Mouse (Mus musculus) liver, embryonic 12.5 days (tissue): ENCODE results near the gene Ssh2. TPM values are rescaled to one million over a fixed set of nuclear protein-coding genes. Genes with fewer than 3 reads are reported as not detected.

Experiments
- ATAC-seq: fragments of 200-750 bp; cut with Nextera tagmentation; 2 replicates; pipeline ENCODE4 v1.8.0; 2017; ENCODE audit warnings: moderate number of reproducible peaks, mild to moderate bottlenecking, moderate library complexity
- H3K27ac ChIP-seq: fragments of 300-500 bp; sonication (generic); 2 replicates; pipeline ENCODE4 v1.5.1; 2016; ENCODE audit warnings: mild to moderate bottlenecking
- H3K27me3 ChIP-seq: fragments of 300-500 bp; sonication (generic); replicated peaks from 2 replicates; pipeline ENCODE4 v1.6.1; 2016; ENCODE audit warnings: mild to moderate bottlenecking, moderate library complexity
- H3K36me3 ChIP-seq: fragments of 300-500 bp; sonication (generic); 2 replicates; pipeline ENCODE4 v1.6.1; 2016; ENCODE audit warnings: mild to moderate bottlenecking, moderate library complexity
- H3K4me1 ChIP-seq: fragments of 300-500 bp; sonication (generic); 2 replicates; pipeline ENCODE4 v1.6.1; 2016
- H3K4me2 ChIP-seq: fragments of 300-500 bp; sonication (generic); 2 replicates; pipeline ENCODE4 v1.6.1; 2016; ENCODE audit warnings: mild to moderate bottlenecking, moderate library complexity
- H3K4me3 ChIP-seq: fragments of 300-500 bp; sonication (generic); 2 replicates; pipeline ENCODE4 v1.5.1; 2016; ENCODE audit warnings: mild to moderate bottlenecking, moderate library complexity
- H3K9ac ChIP-seq: fragments of 300-500 bp; sonication (generic); 2 replicates; pipeline ENCODE4 v1.6.1; 2016; ENCODE audit warnings: mild to moderate bottlenecking, moderate library complexity
- H3K9me3 ChIP-seq: fragments of 300-500 bp; sonication (generic); replicated peaks from 2 replicates; pipeline ENCODE4 v1.6.1; 2016; ENCODE audit warnings: mild to moderate bottlenecking, moderate library complexity
- WGBS: fragments of 180-500 bp; shearing (Covaris S2); methylation state at CpG from one replicate; pipeline ENCODE4 v1.1.7; 2016; ENCODE audit not compliant: insufficient replicate concordance; 5-methylcytosine and 5-hydroxymethylcytosine counted together
- polyA plus RNA-seq: library from polyadenylated mRNA; unstranded; fragments of >200 nt; fragmentation: Nextera tagmentation; extraction: Ambion mirVana; gene quantifications from 2 replicates; pipeline ENCODE4 v1.2.1, GENCODE M21; 2016

Gene Ssh2
- polyA plus RNA-seq, 1 experiment from 2014 or later: 6.8 TPM

DNA sequence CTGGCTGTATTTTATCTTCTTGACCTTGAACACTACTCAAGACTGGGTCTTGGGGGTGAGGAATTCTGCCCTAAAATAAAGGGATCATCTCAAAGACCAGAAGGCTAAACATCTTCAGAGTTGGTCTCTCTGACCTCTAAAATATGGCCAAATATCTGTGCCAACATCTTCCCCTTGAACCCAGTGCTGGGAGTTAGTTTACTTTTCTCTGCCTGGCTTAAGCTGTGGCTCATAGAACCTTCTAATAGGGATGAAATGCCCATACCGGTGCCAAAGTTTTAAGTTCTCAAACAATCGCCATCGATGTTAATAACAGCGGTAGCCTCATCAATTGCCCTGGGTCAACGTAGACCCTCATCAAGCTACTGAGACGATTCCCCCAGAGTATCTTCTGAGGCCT, 245.8 kb downstream of the Ssh2 start:
- ATAC-seq: no peak
- H3K4me2 ChIP-seq: peak overlapping the region; percentile 88
- WGBS: 6% methylated on average over 6 of the region's 6 CpGs
- H3K9ac ChIP-seq: peak overlapping the region; percentile 43
- H3K4me1 ChIP-seq: peaks cover 16% of the 10 kb centered on the region
- H3K9me3 ChIP-seq: no peaks in the 10 kb centered on the region
- H3K36me3 ChIP-seq: 0 out of 2 replicates have a peak, but pooled peaks cover 1% of the 10 kb centered on the region
- H3K27me3 ChIP-seq: peaks cover 74% of the 10 kb centered on the region
- H3K27ac ChIP-seq: no peak overlapping the region
- peak overlapping the region; percentile 59 for H3K4me3 ChIP-seq

DNA sequence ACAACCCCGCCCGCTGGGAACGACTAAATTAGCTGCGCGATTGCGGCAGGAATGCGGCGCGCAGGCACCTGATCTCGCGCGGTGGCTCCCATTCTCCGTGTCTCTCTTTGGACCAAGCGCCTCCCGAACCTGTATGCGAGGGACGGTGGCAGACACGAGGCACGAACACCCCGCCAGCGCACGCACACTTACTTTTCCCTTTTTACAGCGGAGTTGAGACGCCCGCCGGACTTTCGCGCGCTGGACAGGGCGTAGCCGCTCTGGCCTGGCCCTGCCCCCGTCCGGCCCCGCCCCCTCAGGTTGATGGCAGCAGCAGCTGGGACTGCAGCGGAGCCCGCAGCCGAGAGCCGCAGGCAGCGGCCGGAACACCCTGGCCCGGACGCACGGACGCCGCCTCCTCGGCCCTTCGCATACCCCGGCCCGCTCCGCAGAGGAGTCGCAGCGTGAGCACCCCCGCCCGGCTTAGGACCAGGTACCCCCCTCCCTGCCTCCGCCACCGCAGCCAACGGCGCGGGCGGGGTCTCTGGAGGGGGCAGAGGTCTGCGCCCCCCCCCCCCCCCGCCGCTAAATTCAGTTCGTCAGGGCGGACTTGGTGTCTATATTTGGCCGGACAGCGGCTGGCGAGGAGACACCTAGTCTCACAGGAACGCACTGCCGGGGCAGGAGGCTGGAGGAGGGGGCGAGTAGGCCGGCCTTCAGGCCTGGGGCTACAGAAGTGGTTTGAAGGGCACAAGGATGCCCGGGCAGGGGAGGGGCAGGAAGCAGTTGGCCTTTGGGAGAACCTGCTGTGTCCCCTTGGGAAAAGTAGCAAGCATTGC, 246.4 kb downstream of the Ssh2 start, which contains the start of gene Coro6:
Gene Coro6 (plus strand): TSS at position 129 of the 818 bp plus-strand sequence.
- peaks cover 80% of the 10 kb centered on the region for H3K27me3 ChIP-seq

DNA sequence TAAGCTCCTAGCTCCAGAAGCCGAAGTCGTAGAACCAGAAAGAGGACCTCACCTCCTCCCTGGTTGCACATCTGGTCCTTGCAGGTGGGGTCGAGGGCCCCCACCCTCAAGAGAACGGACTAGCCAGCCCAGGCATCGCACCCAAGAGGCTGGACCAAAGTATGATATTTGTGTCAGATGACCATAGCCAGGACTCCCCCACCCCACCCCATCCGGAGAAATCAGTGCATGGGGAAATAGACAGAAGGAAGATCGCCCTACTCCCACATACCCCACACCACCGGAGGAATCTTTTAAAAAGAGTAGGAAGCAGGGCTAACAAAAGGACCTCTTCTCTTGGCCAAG, 247.0 kb downstream of the Ssh2 start:
- Histone ChIP-seq H3K4me1 (peaks cover 28% of the 10 kb centered on the region), H3K9ac (no peak overlapping the region), H3K4me3 (peak overlapping the region; percentile 59), H3K4me2 (peak overlapping the region; percentile 88), H3K9me3 (no peaks in the 10 kb centered on the region), H3K36me3 (no peaks in the 10 kb centered on the region), H3K27ac (no peak overlapping the region), H3K27me3 (peaks cover 86% of the 10 kb centered on the region)
- ATAC-seq: no peak
- WGBS: 39% methylated on average over 8 of the region's 8 CpGs

More for the DNA sequence above, 246.4 kb downstream of the Ssh2 start, which contains the start of gene Coro6:
- whole genome bisulfite sequencing: 1% methylated on average over 71 of the region's 73 CpGs
- H3K9me3 ChIP-seq: no peaks in the 10 kb centered on the region
- H3K9ac ChIP-seq: peak within 1 kb of the TSS; percentile 43
- H3K4me1 ChIP-seq: peaks cover 22% of the 10 kb centered on the region
- ATAC-seq: no peak
- H3K27ac ChIP-seq: no peak within 1 kb of the TSS
- H3K36me3 ChIP-seq: no peaks in the 10 kb centered on the region
- H3K4me3 ChIP-seq: peak within 1 kb of the TSS; percentile 59
- H3K4me2 ChIP-seq: peak within 1 kb of the TSS; percentile 88

DNA sequence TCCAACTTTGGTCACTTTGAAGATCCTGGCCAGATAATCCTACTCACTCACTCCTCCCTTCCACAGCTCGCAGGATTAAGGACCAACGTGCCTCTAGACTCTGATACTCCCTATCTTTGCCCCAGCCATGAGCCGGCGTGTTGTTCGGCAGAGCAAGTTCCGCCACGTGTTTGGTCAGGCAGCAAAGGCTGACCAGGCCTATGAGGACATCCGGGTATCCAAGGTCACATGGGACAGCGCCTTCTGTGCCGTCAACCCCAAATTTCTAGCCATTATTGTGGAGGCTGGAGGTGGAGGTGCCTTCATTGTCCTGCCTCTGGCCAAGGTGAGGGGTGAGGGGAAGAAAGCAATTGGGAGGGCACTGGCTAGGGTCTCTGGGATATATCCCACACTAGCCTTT, 247.7 kb downstream of the Ssh2 start:
- Histone ChIP-seq H3K36me3 (no peaks in the 10 kb centered on the region), H3K9ac (no peak overlapping the region), H3K27me3 (peaks cover 93% of the 10 kb centered on the region), H3K4me1 (peaks cover 28% of the 10 kb centered on the region), H3K4me2 (no peak overlapping the region), H3K9me3 (no peaks in the 10 kb centered on the region), H3K27ac (no peak overlapping the region), H3K4me3 (no peak overlapping the region)
- WGBS: 54% methylated on average over 10 of the region's 10 CpGs
- ATAC-seq: no peak

DNA sequence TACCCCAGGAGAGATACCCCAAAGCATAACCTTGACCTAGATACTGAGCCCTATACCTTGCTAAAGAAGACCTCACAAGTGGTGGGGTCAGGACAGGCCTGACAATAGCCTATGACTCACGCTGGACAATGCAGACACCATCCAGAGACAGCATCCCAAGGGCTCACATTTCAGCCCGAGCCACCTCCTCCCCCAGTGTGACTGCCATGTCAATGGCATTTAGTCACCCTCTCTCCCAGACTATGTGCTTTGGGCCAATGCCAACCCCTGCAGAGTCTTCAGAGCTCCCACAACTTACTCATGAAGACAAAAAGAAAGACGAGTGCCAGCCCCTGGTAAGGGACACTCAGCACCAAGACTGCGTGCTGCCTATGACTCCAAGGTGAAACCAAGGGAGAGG, 248.6 kb downstream of the Ssh2 start:
- H3K36me3 ChIP-seq: no peaks in the 10 kb centered on the region
- no peak overlapping the region for H3K27ac ChIP-seq
- H3K9ac ChIP-seq: no peak overlapping the region
- peaks cover 96% of the 10 kb centered on the region for H3K27me3 ChIP-seq
- no peak for ATAC-seq
- H3K4me2 ChIP-seq: no peak overlapping the region
- peaks cover 28% of the 10 kb centered on the region for H3K4me1 ChIP-seq
- WGBS: 48% methylated on average over 4 of the region's 4 CpGs
- no peak overlapping the region for H3K4me3 ChIP-seq
- H3K9me3 ChIP-seq: no peaks in the 10 kb centered on the region

DNA sequence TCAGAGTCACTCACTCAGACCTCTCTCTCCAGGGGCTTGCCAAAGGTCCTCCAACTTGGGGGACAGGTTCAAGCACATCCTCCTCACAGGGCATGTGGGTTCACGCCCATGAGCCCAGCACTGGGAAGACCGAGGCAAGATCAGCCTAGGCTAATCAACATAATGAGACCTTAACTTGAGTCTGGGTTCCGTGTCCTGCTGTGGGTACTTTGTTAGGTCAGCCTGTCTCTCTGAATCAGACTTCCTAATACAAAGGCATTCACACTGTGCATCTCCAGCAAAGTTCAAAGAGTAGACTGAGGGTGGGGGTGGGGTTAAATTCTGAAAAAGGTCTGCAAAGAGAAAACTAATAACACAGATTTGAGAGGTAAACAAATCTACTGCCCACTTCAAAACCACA, 249.0 kb downstream of the Ssh2 start:
- WGBS: 58% methylated on average over 3 of the region's 3 CpGs
- H3K4me3 ChIP-seq: no peak overlapping the region
- no peaks in the 10 kb centered on the region for H3K36me3 ChIP-seq
- H3K27ac ChIP-seq: no peak overlapping the region
- no peak overlapping the region for H3K4me2 ChIP-seq
- no peak overlapping the region for H3K9ac ChIP-seq
- H3K9me3 ChIP-seq: no peaks in the 10 kb centered on the region
- H3K4me1 ChIP-seq: peaks cover 28% of the 10 kb centered on the region
- peaks cover 93% of the 10 kb centered on the region for H3K27me3 ChIP-seq
- ATAC-seq: no peak

DNA sequence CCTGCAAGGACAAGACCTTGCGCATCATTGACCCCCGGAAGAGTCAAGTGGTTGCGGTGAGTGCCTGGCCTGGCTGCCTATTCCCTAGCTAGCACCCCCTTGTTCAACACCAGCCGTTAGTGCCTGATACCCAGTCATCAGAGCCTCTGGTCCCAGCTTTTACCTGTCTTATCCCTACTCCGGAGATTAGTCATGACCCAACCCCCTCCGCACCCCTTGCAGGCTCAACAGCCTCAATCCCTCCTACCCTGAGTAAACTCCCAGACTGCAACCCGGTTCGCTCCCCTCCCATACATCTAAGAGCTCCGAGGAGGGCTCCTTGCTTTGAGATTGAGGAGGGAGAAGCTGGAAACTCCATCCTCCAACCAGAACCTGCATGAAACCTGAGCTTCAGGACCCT, 250.5 kb downstream of the Ssh2 start:
- Histone ChIP-seq H3K4me2 (peak overlapping the region; percentile 54), H3K9me3 (no peaks in the 10 kb centered on the region), H3K27ac (no peak overlapping the region), H3K9ac (no peak overlapping the region), H3K27me3 (peaks cover 79% of the 10 kb centered on the region), H3K4me3 (no peak overlapping the region), H3K4me1 (peaks cover 28% of the 10 kb centered on the region), H3K36me3 (peaks cover 5% of the 10 kb centered on the region; the same call in 1 of the 2 replicates)
- 33% methylated on average over 9 of the region's 9 CpGs for WGBS
- ATAC-seq: no peak

DNA sequence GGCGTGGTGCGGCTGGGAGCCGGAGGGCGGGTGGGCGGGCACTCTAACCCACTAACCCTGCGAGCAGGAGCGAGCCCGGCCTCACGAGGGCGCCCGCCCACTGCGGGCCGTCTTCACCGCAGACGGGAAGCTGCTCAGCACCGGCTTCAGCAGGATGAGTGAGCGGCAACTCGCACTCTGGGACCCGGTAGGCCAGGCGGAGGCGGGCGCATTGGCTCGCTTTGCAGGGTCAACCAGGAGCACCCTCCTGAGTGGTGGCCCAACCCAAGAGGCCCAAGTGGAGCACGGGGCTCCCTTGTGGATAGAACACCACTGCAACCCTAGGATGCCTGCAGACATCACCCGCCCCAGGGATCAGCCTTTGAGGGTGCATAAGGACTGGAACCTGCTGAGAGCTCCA, 251.1 kb downstream of the Ssh2 start:
- 4% methylated on average over 25 of the region's 25 CpGs for WGBS
- no peak overlapping the region for H3K27ac ChIP-seq
- H3K4me3 ChIP-seq: peak overlapping the region; percentile 20; the same call in 1 of the 2 replicates
- H3K36me3 ChIP-seq: peaks cover 8% of the 10 kb centered on the region; the same call in 1 of the 2 replicates
- peaks cover 23% of the 10 kb centered on the region for H3K4me1 ChIP-seq
- peaks cover 73% of the 10 kb centered on the region for H3K27me3 ChIP-seq
- H3K4me2 ChIP-seq: peak overlapping the region; percentile 54
- ATAC-seq: peak; percentile 53
- H3K9ac ChIP-seq: no peak overlapping the region
- H3K9me3 ChIP-seq: no peaks in the 10 kb centered on the region

DNA sequence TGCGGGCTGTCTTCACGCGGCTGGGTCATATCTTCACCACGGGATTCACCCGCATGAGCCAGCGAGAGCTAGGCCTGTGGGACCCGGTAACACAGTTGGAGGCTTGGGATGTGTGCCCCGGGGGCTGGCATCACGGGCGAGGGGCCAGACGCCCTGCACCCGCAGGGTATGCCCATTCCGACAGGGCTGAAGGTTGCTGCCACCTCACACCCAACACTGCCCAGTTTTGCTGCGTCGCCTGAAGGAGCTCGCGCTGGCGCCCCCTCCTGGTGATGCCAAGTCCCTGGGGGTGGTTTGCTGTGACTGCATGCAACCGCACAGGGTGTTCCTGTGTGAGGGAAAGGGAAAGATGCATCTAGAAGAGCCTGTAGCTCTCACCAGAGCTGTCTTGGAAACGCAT, 251.7 kb downstream of the Ssh2 start:
- H3K4me1 ChIP-seq: peaks cover 17% of the 10 kb centered on the region
- no peak overlapping the region for H3K27ac ChIP-seq
- H3K4me2 ChIP-seq: peak overlapping the region; percentile 54
- no peak for ATAC-seq
- H3K27me3 ChIP-seq: peaks cover 67% of the 10 kb centered on the region
- peak overlapping the region; percentile 20; the same call in 1 of the 2 replicates for H3K4me3 ChIP-seq
- H3K36me3 ChIP-seq: peaks cover 14% of the 10 kb centered on the region; the same call in 1 of the 2 replicates
- WGBS: 12% methylated on average over 20 of the region's 20 CpGs
- no peak overlapping the region for H3K9ac ChIP-seq
- no peaks in the 10 kb centered on the region for H3K9me3 ChIP-seq

DNA sequence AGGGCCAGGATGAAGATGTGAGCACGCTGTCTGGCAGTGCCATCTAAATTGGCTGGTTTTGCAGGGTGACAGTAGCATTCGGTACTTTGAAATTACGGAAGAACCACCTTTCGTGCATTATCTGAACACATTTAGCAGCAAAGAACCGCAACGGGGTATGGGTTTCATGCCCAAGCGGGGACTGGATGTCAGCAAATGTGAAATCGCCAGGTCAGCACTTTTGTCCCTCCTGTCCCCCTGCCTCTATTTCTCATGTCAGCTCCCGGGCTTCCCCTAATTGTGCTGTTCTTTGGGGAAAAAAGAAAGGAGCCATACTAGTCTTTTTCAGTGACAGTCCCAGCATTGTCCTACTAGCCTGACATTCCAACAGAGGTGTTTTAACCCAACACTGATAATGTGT, 252.3 kb downstream of the Ssh2 start:
- Histone ChIP-seq H3K27ac (no peak overlapping the region), H3K4me1 (peaks cover 14% of the 10 kb centered on the region), H3K36me3 (peaks cover 20% of the 10 kb centered on the region; the same call in 1 of the 2 replicates), H3K9me3 (no peaks in the 10 kb centered on the region), H3K4me3 (no peak overlapping the region), H3K27me3 (peaks cover 61% of the 10 kb centered on the region), H3K9ac (no peak overlapping the region), H3K4me2 (no peak overlapping the region)
- WGBS: 75% methylated on average over 9 of the region's 9 CpGs
- no peak for ATAC-seq

DNA sequence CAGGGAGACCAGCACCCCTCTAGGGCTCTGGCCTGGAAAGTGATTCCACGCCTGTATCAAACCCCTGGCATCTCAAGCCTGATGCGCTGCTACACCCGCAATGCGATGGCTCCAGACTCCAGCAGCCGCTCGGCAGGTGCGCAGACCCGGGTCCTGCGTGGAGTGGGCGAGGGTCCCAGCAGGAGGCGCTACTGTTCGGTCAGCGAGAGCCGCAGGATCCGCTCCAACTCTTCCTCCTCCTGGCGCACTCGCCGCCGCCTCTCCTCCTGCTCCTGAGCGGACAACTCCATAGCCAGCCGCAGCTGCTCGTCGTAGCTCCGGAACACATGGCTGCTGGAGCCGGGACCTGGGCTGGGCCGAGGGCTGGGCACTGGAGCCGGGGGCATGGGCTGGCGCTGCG, 255.3 kb downstream of the Ssh2 start:
- Histone ChIP-seq H3K27ac (no peak overlapping the region), H3K4me2 (no peak overlapping the region), H3K4me3 (no peak overlapping the region), H3K9me3 (no peaks in the 10 kb centered on the region), H3K27me3 (peaks cover 30% of the 10 kb centered on the region), H3K36me3 (peaks cover 24% of the 10 kb centered on the region; the same call in 1 of the 2 replicates), H3K9ac (no peak overlapping the region), H3K4me1 (peaks cover 14% of the 10 kb centered on the region)
- ATAC-seq: no peak
- 78% methylated on average over 29 of the region's 29 CpGs for WGBS

DNA sequence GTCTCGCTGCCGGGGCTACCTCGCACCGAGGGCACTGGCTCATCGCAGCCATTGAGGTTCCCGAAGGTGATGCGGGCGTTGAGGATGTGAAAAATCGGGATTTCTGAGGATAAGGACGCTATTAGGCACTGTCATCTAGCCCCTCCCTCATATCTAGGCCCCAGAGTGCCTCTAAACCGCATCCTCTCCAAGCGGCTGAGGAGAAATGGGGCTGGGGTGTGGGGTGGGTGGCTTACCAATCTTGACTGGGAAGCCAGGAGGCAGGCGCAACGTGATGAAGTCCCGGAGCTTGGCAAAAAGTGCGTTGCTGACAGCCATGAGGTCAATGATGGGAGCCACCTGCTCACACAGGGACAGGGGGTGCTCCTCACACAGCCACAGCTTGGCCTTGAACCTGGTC, 256.7 kb downstream of the Ssh2 start:
- H3K27ac ChIP-seq: no peak overlapping the region
- H3K9ac ChIP-seq: no peak overlapping the region
- no peak overlapping the region for H3K4me2 ChIP-seq
- H3K36me3 ChIP-seq: peaks cover 24% of the 10 kb centered on the region; the same call in 1 of the 2 replicates
- WGBS: 85% methylated on average over 16 of the region's 16 CpGs
- peaks cover 3% of the 10 kb centered on the region for H3K4me1 ChIP-seq
- no peaks in the 10 kb centered on the region for H3K9me3 ChIP-seq
- peaks cover 17% of the 10 kb centered on the region for H3K27me3 ChIP-seq
- no peak for ATAC-seq
- no peak overlapping the region for H3K4me3 ChIP-seq
